Mouse (Mus musculus) cerebellum, adult 2 months (tissue): ENCODE results near the gene Fam19a3.

Source experiments
- CTCF ChIP-seq: fragments of 200-500 bp; IDR thresholded peaks from 2 replicates; pipeline ENCODE4 v1.5.1; 2011; ENCODE audit warnings: low read depth, mild to moderate bottlenecking, control low read depth, low read length, moderate library complexity, borderline replicate concordance; ENCODE audit not compliant: insufficient read depth
- POLR2A ChIP-seq: fragments of 200-500 bp; IDR thresholded peaks from 2 replicates; pipeline ENCODE4 v1.6.1; 2011; ENCODE audit warnings: low read length, control low read depth, borderline replicate concordance; ENCODE audit not compliant: insufficient read depth

GRCm38 (mm10) chr3:104770035-104770434 lies 11.6 kb downstream of the Fam19a3 start:
- TF ChIP-seq CTCF (peak; percentile 50), POLR2A (no peak)
